Mouse (Mus musculus) ES-Bruce4 (cell line): ENCODE measurements at regions not wholly inside any gene's neighbourhood (a gene's known extent, or its start where the extent isn't known, plus 50 kb on each side); places are given as distances from the start of the nearest gene placed in this dataset.

Source experiments
- CTCF ChIP-seq: IDR thresholded peaks from one replicate; pipeline ENCODE4 v1.8.1; 2011; ENCODE audit warnings: low read depth, low read length
- EP300 ChIP-seq: IDR thresholded peaks from 2 replicates; pipeline ENCODE4 v1.6.1; 2011; ENCODE audit warnings: low read depth, low read length; ENCODE audit not compliant: insufficient read depth

DNA sequence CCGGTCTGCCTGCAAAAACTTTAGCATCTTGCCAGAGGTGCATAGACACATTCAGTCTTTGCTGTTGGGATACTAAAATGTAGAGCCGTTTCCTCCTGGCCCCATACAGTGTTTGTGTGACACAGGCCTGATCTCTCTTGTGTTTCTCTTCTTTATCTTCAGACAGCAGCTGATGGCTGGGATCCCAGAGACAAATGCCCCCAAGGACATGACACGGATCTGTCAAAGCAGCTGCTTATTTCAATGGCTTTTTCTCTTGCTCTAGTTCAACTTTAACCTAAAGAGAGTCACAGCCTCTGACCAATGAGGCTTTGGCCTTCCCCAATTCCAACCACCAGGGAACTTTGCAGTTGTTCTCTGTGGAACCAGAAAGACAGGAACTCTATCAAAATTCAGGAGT lies 211.7 kb upstream of the Fam19a5 start:
- TF ChIP-seq EP300 (no peak), CTCF (no peak)
